Mouse (Mus musculus): ENCODE results near the gene Nup93.
A peak's percentile ranks its signal among the peaks of the same experiment; 100 is the strongest.

Nup93 gene

GRCm38 (mm10) chr8:94323041-94323440 is 108.7 kb downstream of the Nup93 start:
- no peak for DNase-seq

DNA sequence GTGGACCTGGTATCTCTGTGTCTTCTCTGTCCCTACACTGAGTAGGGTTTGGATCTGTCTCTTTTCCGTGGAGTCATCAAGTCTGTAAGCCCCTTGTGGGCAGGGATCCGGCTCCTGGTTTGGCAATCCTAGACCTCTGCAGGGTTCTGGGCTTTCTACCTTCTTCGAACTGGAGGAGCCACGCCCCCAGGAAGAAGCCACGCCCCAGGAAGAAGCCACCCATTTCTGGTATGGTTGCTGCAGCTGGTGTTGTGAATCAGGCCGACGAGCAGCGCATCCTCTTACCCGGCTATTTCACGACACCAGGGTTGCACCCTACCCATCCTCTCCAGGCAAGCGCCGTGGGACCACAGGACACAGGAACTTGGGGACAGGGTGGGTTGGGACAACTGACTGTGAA is 109.7 kb downstream of the Nup93 start:
- DNase-seq: no peak

GRCm38 (mm10) chr8:94326016-94326415 is 111.7 kb downstream of the Nup93 start:
- no peak for DNase-seq

DNA sequence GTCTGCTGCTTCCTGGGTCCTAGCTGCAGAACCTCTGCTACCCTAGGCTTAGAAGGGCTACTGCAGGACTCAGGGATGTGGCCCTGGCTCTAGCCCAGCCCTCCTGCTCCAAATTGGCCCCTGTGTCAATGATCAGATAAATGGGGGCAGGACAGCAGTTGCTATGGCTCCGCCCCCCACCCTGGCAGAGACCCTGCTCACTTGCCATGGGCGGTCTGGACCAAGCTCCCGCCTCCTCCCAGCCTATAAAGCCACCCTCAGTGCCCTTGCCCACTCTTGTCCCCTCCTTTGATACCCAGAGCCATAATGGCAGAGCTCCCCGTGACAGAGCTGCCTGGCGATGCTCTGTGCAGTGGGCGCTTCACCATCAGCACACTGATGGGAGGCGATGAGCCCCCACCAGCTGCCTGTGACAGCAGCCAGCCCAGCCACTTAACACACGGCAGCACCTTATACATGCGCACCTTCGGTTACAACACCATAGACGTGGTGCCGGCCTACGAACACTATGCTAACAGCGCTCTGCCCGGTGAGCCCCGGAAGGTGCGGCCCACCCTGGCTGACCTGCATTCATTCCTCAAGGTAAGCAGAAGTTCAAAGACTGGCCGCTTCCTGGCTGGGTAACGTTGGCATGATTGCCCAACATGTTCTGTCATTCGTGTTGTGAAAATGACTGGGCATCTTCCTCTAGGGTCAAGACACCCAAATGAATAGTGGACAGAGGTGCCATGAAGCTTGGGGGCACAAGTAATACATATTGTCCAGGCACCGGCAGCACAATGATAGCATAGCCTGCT is 114.8 kb downstream of the Nup93 start, which contains the start of gene Slc12a3:
Gene Slc12a3, plus strand, starts transcription at position 270 of the 797 bp plus-strand sequence.
- no peak for DNase-seq

DNA sequence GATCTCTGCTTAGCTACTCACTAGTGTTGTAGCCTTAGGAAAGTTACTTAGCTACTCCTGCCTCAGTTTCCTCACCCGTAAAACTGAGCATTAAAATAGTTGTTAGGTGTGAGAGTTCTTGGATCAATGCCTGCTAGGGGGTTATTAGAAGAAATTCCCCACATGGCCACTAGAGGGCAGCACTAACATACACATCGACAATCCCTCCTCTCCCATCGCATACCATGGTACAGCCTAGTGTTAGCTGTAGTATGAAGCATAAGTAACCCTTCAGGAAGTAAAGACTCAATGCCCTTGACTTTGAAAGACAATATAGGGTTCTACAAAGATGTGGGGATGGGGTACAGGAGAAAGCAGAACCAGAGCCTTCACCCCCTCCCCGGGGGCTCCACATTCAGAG is 116.4 kb downstream of the Nup93 start:
- DNase-seq: peak; percentile 36 to 57

GRCm38 (mm10) chr8:94333345-94333744 is 119.0 kb downstream of the Nup93 start:
- DNase-seq: no peak

DNA sequence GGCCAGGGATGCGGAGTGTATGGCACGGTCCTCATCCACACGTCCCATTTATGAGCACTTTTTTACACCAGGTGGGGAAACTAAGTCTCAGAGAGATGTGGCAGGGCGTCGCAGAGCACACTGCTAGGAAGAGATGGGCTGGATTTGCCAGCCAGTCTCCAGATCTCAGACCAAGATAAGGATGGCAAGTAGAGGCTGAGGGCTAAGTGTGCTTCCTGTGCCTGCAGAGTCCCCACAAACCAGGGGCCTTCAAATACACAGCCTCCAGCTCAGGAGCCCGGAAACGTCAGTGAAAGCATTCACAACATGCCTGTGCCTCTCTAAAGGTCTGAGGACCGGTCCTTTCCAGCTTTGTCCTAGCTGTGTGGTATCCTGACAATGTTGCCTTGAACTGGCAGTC is 123.2 kb downstream of the Nup93 start:
- DNase-seq: no peak

GRCm38 (mm10) chr8:94340796-94341195 is 126.4 kb downstream of the Nup93 start:
- DNase-seq: no peak

DNA sequence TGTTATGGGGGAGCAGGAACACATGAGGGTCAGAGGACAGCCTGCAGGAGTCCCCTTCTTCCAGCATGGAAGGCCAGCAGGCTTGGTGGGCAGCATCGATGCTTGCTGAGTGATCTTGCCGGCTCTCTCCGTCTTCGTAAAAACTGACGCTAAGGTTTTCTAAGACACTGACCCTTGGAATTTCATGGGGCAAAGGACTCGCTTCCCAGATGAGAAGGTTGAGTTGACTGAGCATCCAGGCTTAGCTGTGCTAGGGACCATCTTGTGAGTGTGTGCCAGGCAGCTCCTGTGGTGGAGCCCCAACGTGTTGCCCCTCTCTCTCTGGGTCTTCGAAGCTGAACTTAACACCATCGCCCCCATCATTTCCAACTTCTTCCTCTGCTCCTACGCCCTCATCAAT is 128.3 kb downstream of the Nup93 start:
- DNase-seq: no peak

DNA sequence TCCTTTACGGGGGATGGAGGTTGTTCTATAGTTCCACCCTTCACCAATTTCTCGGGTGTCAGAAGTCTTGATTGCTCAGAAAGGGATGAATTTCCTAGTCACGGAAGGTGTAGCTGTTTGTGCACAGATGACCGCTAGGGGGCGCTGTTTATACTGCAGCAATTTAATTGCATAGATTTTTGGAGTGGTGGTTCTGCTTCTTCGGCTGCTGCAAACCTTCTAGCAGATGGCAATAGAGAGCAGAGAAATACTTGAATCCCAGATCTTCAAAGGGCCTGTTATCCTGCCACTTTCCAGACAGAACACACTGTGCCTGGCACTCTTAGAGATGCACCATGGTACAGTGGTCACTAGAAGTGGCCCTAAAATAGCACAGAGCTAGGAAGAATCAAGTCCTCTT is 128.9 kb downstream of the Nup93 start:
- DNase-seq: peak; percentile 73 to 86

- DNase-seq: no peak
Measured at GRCm38 (mm10) chr8:94343778-94344320, 129.5 kb downstream of the Nup93 start.

DNA sequence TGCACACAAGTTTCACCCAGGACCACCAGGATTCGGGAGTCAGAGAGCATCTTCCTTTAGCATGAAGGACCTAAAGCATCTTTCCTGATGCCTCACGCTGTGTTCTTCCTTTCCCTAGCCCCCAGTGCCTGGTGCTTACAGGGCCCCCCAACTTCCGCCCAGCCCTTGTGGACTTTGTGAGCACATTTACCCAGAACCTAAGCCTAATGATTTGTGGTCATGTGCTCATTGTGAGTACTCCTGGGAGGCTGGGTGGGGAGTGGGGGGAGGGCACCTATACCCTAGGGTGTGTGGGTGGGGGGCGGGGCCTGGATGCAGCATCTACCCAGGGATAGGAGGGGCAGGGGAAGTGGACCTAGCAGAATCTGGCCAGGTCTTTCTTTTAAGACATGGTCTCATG is 131.3 kb downstream of the Nup93 start:
- no peak for DNase-seq

GRCm38 (mm10) chr8:94346264-94346663 is 131.9 kb downstream of the Nup93 start:
- DNase-seq: no peak

GRCm38 (mm10) chr8:94348425-94348824 is 134.1 kb downstream of the Nup93 start:
- no peak for DNase-seq

- DNase-seq: no peak
Measured at GRCm38 (mm10) chr8:94354069-94354531, 139.7 kb downstream of the Nup93 start.

GRCm38 (mm10) chr8:94354571-94354970 is 140.2 kb downstream of the Nup93 start:
- DNase-seq: no peak

- DNase-seq: no peak
Measured at GRCm38 (mm10) chr8:94357220-94357619, 142.9 kb downstream of the Nup93 start.

DNA sequence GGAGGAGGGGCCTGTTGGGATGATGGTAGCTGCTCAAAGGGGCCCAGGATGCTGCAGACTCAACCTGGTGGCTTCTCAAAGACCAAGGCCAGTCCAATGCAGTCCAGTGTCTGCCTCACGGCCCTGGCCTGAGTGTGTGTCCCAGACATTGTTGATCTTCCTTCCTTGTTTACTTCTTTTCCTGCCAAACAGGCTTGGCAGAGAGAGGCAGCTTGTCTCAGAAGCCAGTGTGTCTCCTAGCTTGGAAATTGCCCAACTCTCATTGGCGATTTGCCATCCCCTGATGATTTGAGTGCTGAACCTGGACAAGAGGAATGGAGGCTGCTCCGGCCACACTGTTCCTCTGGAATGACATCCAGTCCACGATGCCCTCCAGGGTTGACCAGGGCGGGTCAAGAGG is 144.2 kb downstream of the Nup93 start:
- peak; percentile 85 to 88 for DNase-seq

DNA sequence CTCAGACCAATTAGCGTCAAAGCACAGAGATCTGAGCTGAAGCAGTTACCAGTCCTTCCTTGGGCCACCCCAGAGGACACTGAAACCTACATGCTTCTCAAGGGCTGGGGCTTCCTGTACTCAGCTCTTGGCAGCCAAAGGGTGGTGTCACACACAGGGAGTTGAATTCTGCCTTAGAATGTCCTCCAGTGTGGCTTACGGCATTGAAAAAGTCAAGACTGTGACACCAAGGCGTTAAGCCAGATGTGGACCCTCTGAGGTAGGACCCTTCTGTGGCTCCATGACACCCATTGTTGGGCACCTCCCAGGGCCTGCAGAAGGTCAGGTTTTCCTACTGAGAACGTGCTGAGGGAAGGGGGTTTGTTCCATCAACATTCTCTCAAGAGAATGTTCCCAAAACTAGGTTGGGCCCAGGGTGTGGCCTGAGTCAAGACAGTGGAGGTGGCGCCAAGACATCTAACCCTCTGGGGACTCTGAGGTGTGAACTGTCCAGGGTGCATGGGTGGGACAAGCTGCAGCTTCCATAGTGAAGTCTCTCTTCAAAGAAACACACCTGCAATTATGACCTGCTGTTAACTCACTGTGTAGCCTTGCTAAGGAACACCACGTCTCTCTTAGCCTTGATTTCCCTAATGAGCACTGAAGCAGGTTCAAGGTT is 147.5 kb downstream of the Nup93 start:
- DNase-seq: no peak

DNA sequence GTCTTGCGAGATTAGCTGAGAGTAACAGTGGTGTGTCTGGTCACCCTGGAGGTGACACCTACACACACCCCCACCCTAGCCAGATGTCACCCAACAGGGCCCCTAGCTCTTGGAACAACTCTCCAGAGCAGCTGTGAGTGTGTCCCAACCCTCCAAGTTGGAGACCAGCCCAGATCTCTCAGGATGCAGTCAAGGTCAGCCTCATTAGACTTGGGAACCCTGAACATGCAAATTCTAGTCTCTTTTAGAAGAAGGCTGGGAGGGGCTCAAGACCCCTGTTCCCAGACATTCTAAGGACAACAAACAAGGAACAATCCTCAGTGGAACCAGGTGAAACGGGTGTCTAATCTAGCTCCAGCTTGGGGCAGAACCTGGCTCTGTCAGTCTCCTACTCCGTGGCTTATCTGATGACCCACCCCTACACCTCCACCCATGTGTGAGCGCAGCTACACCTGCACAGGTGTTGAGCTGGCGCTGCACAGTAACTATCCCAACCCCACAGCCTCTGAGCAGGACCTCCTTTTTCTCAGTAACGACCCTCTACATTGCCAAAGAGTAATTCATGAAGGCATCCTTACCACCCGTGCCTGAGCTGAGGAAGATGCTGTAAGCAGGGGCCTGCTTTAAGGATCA is 148.4 kb downstream of the Nup93 start:
- no peak for DNase-seq

DNA sequence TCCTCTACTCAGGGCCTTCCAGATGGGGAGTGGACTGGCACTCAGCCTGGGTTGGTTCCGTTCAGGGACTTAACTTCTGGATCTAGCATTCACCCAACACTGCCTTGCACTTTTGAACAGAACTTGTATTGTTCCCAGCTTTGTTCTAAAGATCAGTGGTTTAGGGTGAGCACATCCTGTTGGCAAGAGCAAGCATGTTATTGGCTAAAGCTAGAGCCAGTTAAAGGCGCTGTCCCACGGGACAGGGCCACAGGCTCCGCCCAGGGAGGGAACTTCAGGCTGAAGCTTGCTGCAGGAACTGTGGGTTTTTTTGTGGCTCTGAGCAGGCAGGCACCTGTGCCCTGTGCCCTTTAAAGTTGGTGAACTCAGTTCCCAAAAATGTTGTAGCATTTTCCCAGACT is 148.9 kb downstream of the Nup93 start:
- peak in 1 of 2 experiments; percentile 23 for DNase-seq

DNA sequence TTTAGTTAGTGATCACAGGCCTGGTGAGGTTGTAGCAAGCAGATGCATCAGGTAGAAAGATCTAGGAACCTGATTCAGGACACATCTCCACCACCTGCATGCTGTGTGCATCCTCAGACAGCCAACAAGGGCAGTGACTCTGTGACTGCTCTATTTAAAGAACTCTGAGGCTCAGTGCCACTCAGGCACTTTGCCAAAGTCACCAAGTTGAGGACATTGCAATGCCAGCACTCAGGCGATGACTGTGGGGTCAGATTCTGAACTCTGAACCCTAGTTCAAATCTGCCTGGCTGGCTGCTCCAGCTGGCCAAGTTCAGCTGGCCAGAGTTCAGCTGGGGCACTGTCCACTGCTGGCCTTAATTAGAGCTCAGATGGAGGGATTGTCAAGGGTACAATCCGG is 149.5 kb downstream of the Nup93 start:
- peak; percentile 31 to 49 for DNase-seq

- DNase-seq: no peak
Measured at GRCm38 (mm10) chr8:94364686-94365312, 150.4 kb downstream of the Nup93 start.

All from cerebellum, postnatal 25 days (tissue).